Mouse (Mus musculus): Measurements from ENCODE around the gene Naa38. TPM values are rescaled to one million over a fixed set of nuclear protein-coding genes. Genes with fewer than 3 reads are reported as not detected.

Gene Naa38
- polyA plus RNA-seq, 1 experiment, result 325 TPM

- TF ChIP-seq CTCF (IDR thresholded peaks at IDR 0.05; ENCODE audit: control insufficient read depth, insufficient read depth, insufficient replicate concordance, low read depth, low read length) (no peak), POLR2A (IDR thresholded peaks at IDR 0.05; ENCODE audit: control insufficient read depth, low read depth, low read length) (peak; percentile 44; the same call in 1 of the 2 replicates)
- peak overlapping the region; percentile 93 for H3K4me3 ChIP-seq (ENCODE audit: control insufficient read depth, low read depth, low read length)
- H3K4me1 ChIP-seq (ENCODE audit: control insufficient read depth, insufficient read depth, low read length), result peaks cover 54% of the 10 kb centered on the region
- H3K27me3 ChIP-seq (ENCODE audit: control insufficient read depth, insufficient read depth, low read length), result no peaks in the 10 kb centered on the region
- no peaks in the 10 kb centered on the region for H3K36me3 ChIP-seq (ENCODE audit: control insufficient read depth, insufficient read depth, low read length)
- peak overlapping the region; percentile 94 for H3K27ac ChIP-seq (ENCODE audit: control insufficient read depth, insufficient read depth, low read depth, low read length)
Observed at GRCm38 (mm10) chr11:69411538-69412203, 16.4 kb downstream of the Naa38 start.

GRCm38 (mm10) chr11:69412548-69412947 lies 17.3 kb downstream of the Naa38 start:
- Histone ChIP-seq H3K4me1 (ENCODE audit: control insufficient read depth, insufficient read depth, low read length) (peaks cover 61% of the 10 kb centered on the region), H3K36me3 (ENCODE audit: control insufficient read depth, insufficient read depth, low read length) (no peaks in the 10 kb centered on the region), H3K4me3 (ENCODE audit: control insufficient read depth, low read depth, low read length) (no peak overlapping the region), H3K27ac (ENCODE audit: control insufficient read depth, insufficient read depth, low read depth, low read length) (0 out of 2 replicates have a peak overlapping the region, but pooled peaks have one; percentile 31), H3K27me3 (ENCODE audit: control insufficient read depth, insufficient read depth, low read length) (no peaks in the 10 kb centered on the region)
- TF ChIP-seq POLR2A (IDR thresholded peaks at IDR 0.05; ENCODE audit: control insufficient read depth, low read depth, low read length) (no peak), CTCF (IDR thresholded peaks at IDR 0.05; ENCODE audit: control insufficient read depth, insufficient read depth, insufficient replicate concordance, low read depth, low read length) (no peak)

DNA sequence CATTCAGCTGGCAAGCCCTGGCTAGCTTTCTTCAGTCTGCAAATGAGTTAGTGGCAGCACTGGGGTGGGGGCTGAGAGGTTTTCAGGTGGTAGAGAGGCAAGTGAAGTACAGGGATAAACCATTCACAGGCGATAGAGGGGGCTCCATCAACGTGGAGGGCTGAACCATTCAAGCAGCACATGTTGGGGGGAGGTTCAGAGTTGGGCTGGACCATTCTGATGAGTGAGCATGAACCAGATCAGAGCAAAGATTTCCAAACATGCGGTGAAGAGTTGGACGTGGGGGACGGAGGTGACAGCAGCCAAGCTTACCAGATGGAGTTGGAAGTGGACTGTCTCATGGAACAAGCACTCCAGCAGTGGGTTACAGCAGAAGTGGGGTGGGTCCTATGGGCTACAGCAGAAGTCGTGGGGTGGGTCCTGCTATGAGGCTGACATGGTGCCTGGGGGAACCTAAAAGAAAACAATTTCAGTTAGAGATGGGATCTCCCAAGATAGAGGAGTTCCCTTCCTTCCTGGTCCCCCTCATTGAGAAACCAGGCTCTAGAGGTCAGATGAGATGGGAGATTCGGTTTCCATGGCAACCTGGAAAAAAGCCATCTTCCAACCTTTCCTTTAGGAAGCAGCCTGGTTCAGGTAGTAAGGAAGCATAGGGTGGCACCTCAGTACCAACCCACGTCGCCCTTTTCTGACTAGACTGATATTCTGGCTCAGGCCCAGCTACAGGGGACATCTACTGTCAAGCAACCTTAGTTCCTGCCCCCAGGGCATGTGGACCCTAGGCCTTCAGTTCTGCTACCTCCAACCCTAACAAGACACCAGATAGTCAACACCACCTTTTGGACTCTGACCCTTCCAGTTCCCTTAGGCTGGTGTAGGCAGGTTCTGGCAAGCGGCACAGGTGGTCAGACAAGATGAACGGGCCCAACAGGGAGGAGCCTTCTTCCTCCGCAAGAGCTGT lies 18.2 kb downstream of the Naa38 start, which contains the start of gene Kdm6b:
TSS of gene Kdm6b (minus strand) at position 455 of the 961 bp plus-strand sequence.
- Histone ChIP-seq H3K27ac (ENCODE audit: control insufficient read depth, insufficient read depth, low read depth, low read length) (peak within 1 kb of the TSS; percentile 31; the same call in 1 of the 2 replicates), H3K4me3 (ENCODE audit: control insufficient read depth, low read depth, low read length) (peak within 1 kb of the TSS; percentile 36), H3K36me3 (ENCODE audit: control insufficient read depth, insufficient read depth, low read length) (no peaks in the 10 kb centered on the region), H3K4me1 (ENCODE audit: control insufficient read depth, insufficient read depth, low read length) (peaks cover 61% of the 10 kb centered on the region), H3K27me3 (ENCODE audit: control insufficient read depth, insufficient read depth, low read length) (no peaks in the 10 kb centered on the region)
- TF ChIP-seq CTCF (IDR thresholded peaks at IDR 0.05; ENCODE audit: control insufficient read depth, insufficient read depth, insufficient replicate concordance, low read depth, low read length) (no peak), POLR2A (IDR thresholded peaks at IDR 0.05; ENCODE audit: control insufficient read depth, low read depth, low read length) (no peak)

- Histone ChIP-seq H3K27ac (ENCODE audit: control insufficient read depth, insufficient read depth, low read depth, low read length) (no peak overlapping the region; the same call in 1 of the 2 replicates), H3K4me3 (ENCODE audit: control insufficient read depth, low read depth, low read length) (no peak overlapping the region; the same call in 1 of the 2 replicates), H3K27me3 (ENCODE audit: control insufficient read depth, insufficient read depth, low read length) (no peaks in the 10 kb centered on the region), H3K36me3 (ENCODE audit: control insufficient read depth, insufficient read depth, low read length) (no peaks in the 10 kb centered on the region), H3K4me1 (ENCODE audit: control insufficient read depth, insufficient read depth, low read length) (peaks cover 62% of the 10 kb centered on the region)
- no peak for TF ChIP-seq POLR2A (IDR thresholded peaks at IDR 0.05; ENCODE audit: control insufficient read depth, low read depth, low read length)
- no peak for TF ChIP-seq CTCF (IDR thresholded peaks at IDR 0.05; ENCODE audit: control insufficient read depth, insufficient read depth, insufficient replicate concordance, low read depth, low read length)
Observed at GRCm38 (mm10) chr11:69414421-69415326, 19.4 kb downstream of the Naa38 start.

DNA sequence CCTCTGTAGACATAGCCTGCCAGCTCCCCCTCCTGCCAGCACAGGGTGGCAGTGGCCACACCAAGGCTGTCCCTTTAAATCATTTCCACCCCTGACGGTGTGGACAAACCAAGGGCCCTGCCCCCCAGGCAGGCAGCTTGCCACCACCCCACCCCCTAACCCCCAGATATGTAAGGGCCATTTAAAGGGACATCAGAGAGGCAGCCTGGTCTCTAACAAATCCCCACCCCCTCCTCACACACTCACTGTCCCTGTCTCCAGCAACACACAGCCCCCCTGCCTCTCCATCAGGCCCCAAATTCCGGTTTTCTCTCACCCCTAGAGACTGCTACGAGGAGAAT lies 20.0 kb downstream of the Naa38 start:
- no peaks in the 10 kb centered on the region for H3K36me3 ChIP-seq (ENCODE audit: control insufficient read depth, insufficient read depth, low read length)
- H3K27ac ChIP-seq (ENCODE audit: control insufficient read depth, insufficient read depth, low read depth, low read length), result peak overlapping the region; percentile 26; the same call in 1 of the 2 replicates
- H3K4me1 ChIP-seq (ENCODE audit: control insufficient read depth, insufficient read depth, low read length), result peaks cover 63% of the 10 kb centered on the region
- H3K4me3 ChIP-seq (ENCODE audit: control insufficient read depth, low read depth, low read length), result peak overlapping the region; percentile 31
- TF ChIP-seq CTCF (IDR thresholded peaks at IDR 0.05; ENCODE audit: control insufficient read depth, insufficient read depth, insufficient replicate concordance, low read depth, low read length) (no peak), POLR2A (IDR thresholded peaks at IDR 0.05; ENCODE audit: control insufficient read depth, low read depth, low read length) (no peak; the same call in 1 of the 2 replicates)
- H3K27me3 ChIP-seq (ENCODE audit: control insufficient read depth, insufficient read depth, low read length), result no peaks in the 10 kb centered on the region

DNA sequence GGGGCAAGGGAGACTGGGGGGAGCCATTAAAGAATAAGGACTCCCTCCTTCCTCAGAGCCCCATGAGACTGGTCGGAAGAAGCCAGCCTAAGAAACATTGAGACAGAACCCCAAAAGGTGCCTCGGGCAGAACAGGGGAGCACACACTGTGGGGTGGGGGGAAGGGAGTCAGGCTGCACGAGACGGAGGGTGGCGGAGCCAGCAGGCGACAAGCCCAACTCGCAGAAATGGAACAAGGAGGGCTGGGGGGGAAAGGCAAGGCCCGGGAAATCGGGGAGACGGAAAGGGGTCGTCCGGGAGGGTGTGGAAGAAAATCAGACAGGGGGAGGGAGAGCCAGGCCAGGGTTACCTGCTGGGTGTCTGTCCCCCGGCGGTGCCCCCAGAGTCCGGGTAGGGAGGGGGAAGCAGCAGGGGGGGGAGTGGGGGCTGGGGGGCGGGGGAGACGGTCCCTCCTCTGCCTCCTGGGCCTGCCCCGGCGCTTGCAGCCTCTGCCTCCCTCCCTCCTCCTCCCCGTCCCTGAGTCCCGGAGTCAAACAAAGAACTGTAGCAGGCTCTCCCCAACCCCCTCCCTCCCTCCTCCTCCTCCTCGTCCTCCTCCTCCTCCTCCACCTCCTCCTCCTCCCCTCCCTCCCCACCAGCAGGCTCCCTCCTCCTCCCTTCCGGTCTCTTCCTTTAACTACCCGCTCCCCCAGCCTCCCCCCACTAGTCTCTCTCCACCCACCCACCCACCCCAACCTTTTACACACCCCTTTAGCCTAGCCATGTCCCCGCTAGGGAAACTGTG lies 20.6 kb downstream of the Naa38 start:
- TF ChIP-seq CTCF (IDR thresholded peaks at IDR 0.05; ENCODE audit: control insufficient read depth, insufficient read depth, insufficient replicate concordance, low read depth, low read length) (no peak), POLR2A (IDR thresholded peaks at IDR 0.05; ENCODE audit: control insufficient read depth, low read depth, low read length) (0 out of 2 replicates have a peak, but pooled peaks have one; percentile 7)
- Histone ChIP-seq H3K36me3 (ENCODE audit: control insufficient read depth, insufficient read depth, low read length) (no peaks in the 10 kb centered on the region), H3K27ac (ENCODE audit: control insufficient read depth, insufficient read depth, low read depth, low read length) (peak overlapping the region; percentile 26; the same call in 1 of the 2 replicates), H3K4me3 (ENCODE audit: control insufficient read depth, low read depth, low read length) (peak overlapping the region; percentile 31), H3K27me3 (ENCODE audit: control insufficient read depth, insufficient read depth, low read length) (no peaks in the 10 kb centered on the region), H3K4me1 (ENCODE audit: control insufficient read depth, insufficient read depth, low read length) (peaks cover 63% of the 10 kb centered on the region)

Measured in testis, adult 2 months (tissue).